Mouse (Mus musculus): ENCODE results near the gene Prps2. TPM values are rescaled to one million over a fixed set of nuclear protein-coding genes. Genes with fewer than 3 reads are reported as not detected.

The Prps2 gene
- polyA plus RNA-seq, 1 experiment from 2014 or later, result 25.9 TPM

- H3K27me3 ChIP-seq (ENCODE audit: control insufficient read depth, insufficient read depth, low read length), result peaks cover 3% of the 10 kb centered on the region; the same call in 1 of the 2 replicates
- H3K4me2 ChIP-seq (ENCODE audit: low read depth, low read length, severe bottlenecking), result no peak overlapping the region
- no peak overlapping the region for H3K4me3 ChIP-seq (ENCODE audit: low read depth, low read length)
- 94% methylated on average over 7 of the region's 7 CpGs for WGBS
- no peaks in the 10 kb centered on the region for H3K9me3 ChIP-seq (ENCODE audit: control insufficient read depth, low read length)
- no peaks in the 10 kb centered on the region for H3K36me3 ChIP-seq (ENCODE audit: control insufficient read depth, insufficient read depth, low read length)
- H3K9ac ChIP-seq (ENCODE audit: low read length), result no peak overlapping the region
- no peak for ATAC-seq (replicated peaks; ENCODE audit: low FRiP score)
- no peaks in the 10 kb centered on the region for H3K4me1 ChIP-seq (replicated peaks; ENCODE audit: control insufficient read depth, insufficient read depth, low read length)
- DNase-seq (ENCODE audit: low spot score), result no peak
- no peak overlapping the region for H3K27ac ChIP-seq (ENCODE audit: low read depth, low read length)
These were observed 22.8 kb downstream of the Prps2 start for GRCm38 (mm10) chrX:167359704-167360103.

GRCm38 (mm10) chrX:167357415-167357814 lies 25.1 kb downstream of the Prps2 start:
- H3K9me3 ChIP-seq (ENCODE audit: control insufficient read depth, low read length), result no peaks in the 10 kb centered on the region
- H3K4me1 ChIP-seq (replicated peaks; ENCODE audit: control insufficient read depth, insufficient read depth, low read length), result no peaks in the 10 kb centered on the region
- no peak overlapping the region for H3K9ac ChIP-seq (ENCODE audit: low read length)
- H3K4me3 ChIP-seq (ENCODE audit: low read depth, low read length), result no peak overlapping the region
- H3K36me3 ChIP-seq (ENCODE audit: control insufficient read depth, insufficient read depth, low read length), result no peaks in the 10 kb centered on the region
- no peak overlapping the region for H3K4me2 ChIP-seq (ENCODE audit: low read depth, low read length, severe bottlenecking)
- DNase-seq (ENCODE audit: low spot score), result no peak
- ATAC-seq (replicated peaks; ENCODE audit: low FRiP score), result no peak
- no peak overlapping the region for H3K27ac ChIP-seq (ENCODE audit: low read depth, low read length)
- 79% methylated on average over 2 of the region's 2 CpGs for WGBS
- peaks cover 3% of the 10 kb centered on the region; the same call in 1 of the 2 replicates for H3K27me3 ChIP-seq (ENCODE audit: control insufficient read depth, insufficient read depth, low read length)

GRCm38 (mm10) chrX:167355965-167356364 lies 26.6 kb downstream of the Prps2 start:
- Histone ChIP-seq H3K4me3 (ENCODE audit: low read depth, low read length) (no peak overlapping the region), H3K27ac (ENCODE audit: low read depth, low read length) (no peak overlapping the region), H3K36me3 (ENCODE audit: control insufficient read depth, insufficient read depth, low read length) (no peaks in the 10 kb centered on the region), H3K9ac (ENCODE audit: low read length) (no peak overlapping the region), H3K9me3 (ENCODE audit: control insufficient read depth, low read length) (no peaks in the 10 kb centered on the region), H3K4me1 (replicated peaks; ENCODE audit: control insufficient read depth, insufficient read depth, low read length) (no peaks in the 10 kb centered on the region), H3K27me3 (ENCODE audit: control insufficient read depth, insufficient read depth, low read length) (peaks cover 2% of the 10 kb centered on the region; the same call in 1 of the 2 replicates), H3K4me2 (ENCODE audit: low read depth, low read length, severe bottlenecking) (no peak overlapping the region)
- DNase-seq (ENCODE audit: low spot score), result no peak
- ATAC-seq (replicated peaks; ENCODE audit: low FRiP score), result no peak
- WGBS, result 92% methylated on average over 3 of the region's 3 CpGs

- Histone ChIP-seq H3K9me3 (ENCODE audit: control insufficient read depth, low read length) (no peaks in the 10 kb centered on the region), H3K36me3 (ENCODE audit: control insufficient read depth, insufficient read depth, low read length) (no peaks in the 10 kb centered on the region), H3K27ac (ENCODE audit: low read depth, low read length) (no peak overlapping the region), H3K4me3 (ENCODE audit: low read depth, low read length) (no peak overlapping the region), H3K9ac (ENCODE audit: low read length) (no peak overlapping the region), H3K27me3 (ENCODE audit: control insufficient read depth, insufficient read depth, low read length) (peaks cover 2% of the 10 kb centered on the region; the same call in 1 of the 2 replicates), H3K4me2 (ENCODE audit: low read depth, low read length, severe bottlenecking) (no peak overlapping the region), H3K4me1 (replicated peaks; ENCODE audit: control insufficient read depth, insufficient read depth, low read length) (no peaks in the 10 kb centered on the region)
- 94% methylated on average over 2 of the region's 2 CpGs for WGBS
- ATAC-seq (replicated peaks; ENCODE audit: low FRiP score) (no peak), DNase-seq (ENCODE audit: low spot score) (no peak)
These were observed 28.9 kb downstream of the Prps2 start for GRCm38 (mm10) chrX:167353617-167354016.

- Histone ChIP-seq H3K4me1 (replicated peaks; ENCODE audit: control insufficient read depth, insufficient read depth, low read length) (no peaks in the 10 kb centered on the region), H3K27ac (ENCODE audit: low read depth, low read length) (no peak overlapping the region), H3K4me2 (ENCODE audit: low read depth, low read length, severe bottlenecking) (no peak overlapping the region), H3K9ac (ENCODE audit: low read length) (no peak overlapping the region), H3K36me3 (ENCODE audit: control insufficient read depth, insufficient read depth, low read length) (no peaks in the 10 kb centered on the region), H3K27me3 (ENCODE audit: control insufficient read depth, insufficient read depth, low read length) (peaks cover 8% of the 10 kb centered on the region), H3K9me3 (ENCODE audit: control insufficient read depth, low read length) (no peaks in the 10 kb centered on the region), H3K4me3 (ENCODE audit: low read depth, low read length) (no peak overlapping the region)
- DNase-seq (ENCODE audit: low spot score) (no peak), ATAC-seq (replicated peaks; ENCODE audit: low FRiP score) (no peak)
- 94% methylated on average over 1 of the region's 1 CpGs for WGBS
These were observed 36.1 kb downstream of the Prps2 start for GRCm38 (mm10) chrX:167346440-167346839.

GRCm38 (mm10) chrX:167344356-167344755 lies 38.2 kb downstream of the Prps2 start:
- no peak overlapping the region for H3K27ac ChIP-seq (ENCODE audit: low read depth, low read length)
- ATAC-seq (replicated peaks; ENCODE audit: low FRiP score) (no peak), DNase-seq (ENCODE audit: low spot score) (no peak)
- H3K36me3 ChIP-seq (ENCODE audit: control insufficient read depth, insufficient read depth, low read length), result no peaks in the 10 kb centered on the region
- no peaks in the 10 kb centered on the region for H3K4me1 ChIP-seq (replicated peaks; ENCODE audit: control insufficient read depth, insufficient read depth, low read length)
- no peak overlapping the region for H3K9ac ChIP-seq (ENCODE audit: low read length)
- no peak overlapping the region for H3K4me2 ChIP-seq (ENCODE audit: low read depth, low read length, severe bottlenecking)
- no peaks in the 10 kb centered on the region for H3K9me3 ChIP-seq (ENCODE audit: control insufficient read depth, low read length)
- 72% methylated on average over 1 of the region's 1 CpGs for WGBS
- peaks cover 8% of the 10 kb centered on the region for H3K27me3 ChIP-seq (ENCODE audit: control insufficient read depth, insufficient read depth, low read length)
- H3K4me3 ChIP-seq (ENCODE audit: low read depth, low read length), result no peak overlapping the region

GRCm38 (mm10) chrX:167341811-167342210 lies 40.7 kb downstream of the Prps2 start:
- ATAC-seq (replicated peaks; ENCODE audit: low FRiP score), result no peak
- H3K4me1 ChIP-seq (replicated peaks; ENCODE audit: control insufficient read depth, insufficient read depth, low read length), result no peaks in the 10 kb centered on the region

GRCm38 (mm10) chrX:167340190-167340589 lies 42.4 kb downstream of the Prps2 start:
- 86% methylated on average over 2 of the region's 2 CpGs for WGBS
- Histone ChIP-seq H3K4me3 (ENCODE audit: low read depth, low read length) (no peak overlapping the region), H3K9me3 (ENCODE audit: control insufficient read depth, low read length) (no peaks in the 10 kb centered on the region), H3K27ac (ENCODE audit: low read depth, low read length) (no peak overlapping the region), H3K4me1 (replicated peaks; ENCODE audit: control insufficient read depth, insufficient read depth, low read length) (no peaks in the 10 kb centered on the region), H3K4me2 (ENCODE audit: low read depth, low read length, severe bottlenecking) (no peak overlapping the region), H3K9ac (ENCODE audit: low read length) (no peak overlapping the region), H3K36me3 (ENCODE audit: control insufficient read depth, insufficient read depth, low read length) (no peaks in the 10 kb centered on the region), H3K27me3 (ENCODE audit: control insufficient read depth, insufficient read depth, low read length) (peaks cover 6% of the 10 kb centered on the region)
- ATAC-seq (replicated peaks; ENCODE audit: low FRiP score) (no peak), DNase-seq (ENCODE audit: low spot score) (no peak)

More at GRCm38 (mm10) chrX:167341811-167342210, 40.7 kb downstream of the Prps2 start:
- H3K27me3 ChIP-seq (ENCODE audit: control insufficient read depth, insufficient read depth, low read length), result peaks cover 6% of the 10 kb centered on the region
- no peak overlapping the region for H3K4me3 ChIP-seq (ENCODE audit: low read depth, low read length)
- H3K9me3 ChIP-seq (ENCODE audit: control insufficient read depth, low read length), result no peaks in the 10 kb centered on the region
- H3K27ac ChIP-seq (ENCODE audit: low read depth, low read length), result no peak overlapping the region
- no peaks in the 10 kb centered on the region for H3K36me3 ChIP-seq (ENCODE audit: control insufficient read depth, insufficient read depth, low read length)
- 91% methylated on average over 3 of the region's 3 CpGs for WGBS
- DNase-seq (ENCODE audit: low spot score), result no peak
- H3K4me2 ChIP-seq (ENCODE audit: low read depth, low read length, severe bottlenecking), result no peak overlapping the region
- no peak overlapping the region for H3K9ac ChIP-seq (ENCODE audit: low read length)

GRCm38 (mm10) chrX:167337990-167338389 lies 44.6 kb downstream of the Prps2 start:
- Histone ChIP-seq H3K27ac (ENCODE audit: low read depth, low read length) (no peak overlapping the region), H3K9me3 (ENCODE audit: control insufficient read depth, low read length) (no peaks in the 10 kb centered on the region), H3K4me1 (replicated peaks; ENCODE audit: control insufficient read depth, insufficient read depth, low read length) (no peaks in the 10 kb centered on the region), H3K36me3 (ENCODE audit: control insufficient read depth, insufficient read depth, low read length) (no peaks in the 10 kb centered on the region), H3K27me3 (ENCODE audit: control insufficient read depth, insufficient read depth, low read length) (peaks cover 5% of the 10 kb centered on the region; the same call in 1 of the 2 replicates), H3K4me2 (ENCODE audit: low read depth, low read length, severe bottlenecking) (no peak overlapping the region), H3K4me3 (ENCODE audit: low read depth, low read length) (no peak overlapping the region), H3K9ac (ENCODE audit: low read length) (no peak overlapping the region)
- no peak for ATAC-seq (replicated peaks; ENCODE audit: low FRiP score)
- 91% methylated on average over 1 of the region's 1 CpGs for WGBS
- no peak for DNase-seq (ENCODE audit: low spot score)

All from forebrain, embryonic 11.5 days (tissue).